Mouse (Mus musculus) lung, postnatal 25 days (tissue): Measurements from ENCODE around the gene Ccdc24.
A peak's percentile ranks its signal among the peaks of the same experiment; 100 is the strongest.

Experiments
- DNase-seq: peaks from one replicate; pipeline ENCODE4 v3.0.0; 2022; ENCODE audit warnings: low spot score

The Ccdc24 gene

DNA sequence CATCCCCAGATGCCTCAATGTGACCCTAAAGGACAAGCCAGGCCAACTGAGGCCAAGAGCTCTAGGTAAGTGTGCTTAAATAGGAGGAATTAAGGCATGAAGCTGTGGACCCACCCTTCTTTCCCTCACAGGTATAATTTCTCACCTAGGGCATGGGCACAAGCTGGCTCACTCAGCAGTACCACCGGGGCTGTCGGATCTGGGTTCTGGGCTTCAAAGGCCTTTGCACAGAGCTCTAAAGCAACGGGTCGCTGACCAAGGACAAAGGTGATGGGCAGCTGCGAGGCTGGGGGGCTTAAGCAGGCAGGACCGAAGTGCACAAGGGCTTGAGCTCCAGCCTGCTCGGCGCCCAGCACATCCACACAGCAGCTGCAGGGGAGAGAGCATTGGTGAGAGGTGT lies 18.4 kb upstream of the Ccdc24 start:
- DNase-seq: no peak

DNA sequence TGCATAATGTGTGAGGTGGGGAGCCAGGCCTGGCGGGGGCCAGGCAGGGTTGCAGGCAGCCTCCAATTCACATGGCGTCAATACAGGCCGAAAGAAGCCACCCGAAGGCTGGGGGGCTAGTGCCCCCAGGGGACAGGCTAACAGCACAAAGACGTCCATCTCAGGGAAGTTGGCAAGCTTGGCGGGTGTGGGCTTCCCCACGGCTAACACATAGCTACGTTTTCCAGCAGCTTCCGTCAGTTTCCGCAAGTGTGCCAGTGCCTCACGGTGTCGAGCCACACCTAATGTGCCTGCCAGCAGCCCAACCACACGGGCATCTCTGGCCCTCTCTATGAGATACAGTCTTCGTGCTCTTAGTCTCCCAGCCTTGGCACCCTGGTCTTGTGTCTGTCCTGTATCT lies 17.7 kb upstream of the Ccdc24 start:
- DNase-seq: no peak

- DNase-seq: no peak
Observed at GRCm38 (mm10) chr4:117889471-117889870, 17.1 kb upstream of the Ccdc24 start.

GRCm38 (mm10) chr4:117887920-117888319 lies 15.6 kb upstream of the Ccdc24 start:
- DNase-seq: no peak

DNA sequence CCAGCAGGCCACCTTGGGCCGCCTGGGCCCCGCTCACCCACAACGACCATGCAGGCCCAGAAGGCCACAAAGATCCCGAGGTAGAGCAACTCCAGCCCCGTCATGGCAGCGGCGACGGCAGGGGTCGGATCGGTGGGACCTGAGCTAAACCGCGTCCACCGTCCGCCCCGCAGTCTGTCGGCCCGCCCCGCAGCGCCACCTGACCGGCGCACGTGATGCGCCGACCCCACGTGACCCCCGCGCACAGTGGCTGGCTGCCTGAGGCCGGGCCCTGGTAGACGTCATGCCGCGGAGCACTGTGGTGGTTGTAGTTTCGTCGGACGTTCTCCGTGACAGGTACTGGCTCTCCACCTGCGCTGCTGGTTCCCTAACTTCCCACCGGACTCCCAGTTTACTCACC lies 14.8 kb upstream of the Ccdc24 start, which contains the start of gene Atp6v0b:
TSS of gene Atp6v0b (minus strand) at position 201 of the 400 bp plus-strand sequence.
- DNase-seq: peak; percentile 95

DNA sequence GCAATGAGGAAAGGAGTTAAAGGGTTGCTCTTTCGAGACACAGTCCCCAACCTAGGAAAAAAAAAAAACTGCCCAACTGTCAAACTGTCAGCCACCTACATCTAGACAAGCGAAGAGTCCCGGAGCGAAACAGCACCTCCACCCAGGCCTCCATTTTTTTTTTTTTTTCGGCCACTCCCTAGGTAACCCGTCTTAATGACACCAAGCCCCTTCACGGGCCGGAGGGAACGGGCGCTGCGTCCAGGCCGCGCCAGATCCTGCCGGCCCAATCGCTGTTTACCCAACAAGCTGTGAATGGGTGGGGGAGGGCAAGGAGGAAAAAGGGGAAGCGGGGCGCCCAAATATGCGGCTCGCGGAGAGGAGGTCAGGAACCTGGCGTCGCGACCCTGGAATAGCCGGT lies 14.3 kb upstream of the Ccdc24 start:
- no peak for DNase-seq

- no peak for DNase-seq
Observed at GRCm38 (mm10) chr4:117885994-117886393, 13.6 kb upstream of the Ccdc24 start.

DNA sequence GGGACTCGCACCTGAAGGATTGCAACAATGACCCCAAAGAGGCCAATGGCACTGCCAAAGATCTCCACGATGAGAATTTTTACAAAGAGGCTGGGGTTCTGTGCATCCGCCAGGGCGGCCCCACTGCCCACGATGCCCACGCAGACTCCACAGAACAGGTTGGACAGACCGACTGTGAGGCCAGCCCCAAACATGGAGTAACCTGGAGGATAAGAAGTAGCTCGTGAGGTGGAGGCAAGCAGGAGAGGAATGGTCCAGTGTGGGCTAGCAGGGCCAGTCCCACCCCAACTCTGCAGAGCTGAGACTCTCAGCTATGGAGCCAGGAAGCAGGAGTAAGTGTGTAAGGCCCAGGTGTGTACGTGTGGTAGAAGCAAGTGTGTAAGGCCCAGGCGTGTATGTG lies 12.7 kb upstream of the Ccdc24 start:
- no peak for DNase-seq

DNA sequence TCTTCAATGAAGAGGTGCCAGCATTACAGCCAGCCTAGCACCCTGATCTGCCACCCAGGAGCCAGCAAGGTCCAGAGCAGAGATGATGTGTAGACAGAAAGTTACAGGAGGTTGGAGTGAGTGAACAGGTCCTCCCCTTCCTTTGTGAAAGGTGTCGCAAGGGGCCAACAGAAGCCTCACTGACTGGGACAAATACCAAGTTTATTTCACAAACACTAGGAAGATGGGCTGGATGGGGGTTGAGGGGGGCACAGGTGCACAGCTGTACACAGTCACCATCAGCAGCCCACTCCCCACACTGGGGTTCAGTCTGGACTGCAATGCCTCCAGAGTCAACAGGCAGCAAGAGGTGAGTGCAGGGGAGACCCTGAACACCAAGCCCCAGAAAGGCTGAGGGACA lies 11.8 kb upstream of the Ccdc24 start:
- DNase-seq: no peak

GRCm38 (mm10) chr4:117882701-117883691 lies 10.6 kb upstream of the Ccdc24 start, which contains the start of gene B4galt2:
Gene B4galt2, minus strand, starts transcription at chr4:117883487.
- DNase-seq: no peak

- DNase-seq: no peak
Observed at GRCm38 (mm10) chr4:117878703-117879102, 6.3 kb upstream of the Ccdc24 start.

DNA sequence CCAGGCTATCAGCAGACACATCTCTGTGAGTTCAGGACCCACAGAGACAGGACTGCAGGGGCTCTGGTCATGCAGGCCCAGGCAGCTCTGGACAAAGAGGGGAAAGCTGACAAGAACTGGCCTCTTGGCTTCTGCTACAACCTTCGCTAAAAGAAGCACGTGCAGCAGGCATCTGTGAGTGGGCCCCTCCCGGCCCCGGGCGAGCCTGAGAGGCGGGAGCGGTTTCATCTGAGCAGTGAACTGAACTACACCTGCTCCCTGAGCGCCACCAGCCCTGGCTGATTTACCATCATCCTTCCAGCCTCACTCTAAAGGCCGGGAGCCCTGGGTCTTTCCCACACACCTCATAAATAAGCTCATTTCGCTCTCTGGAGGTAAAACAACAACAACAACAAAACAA lies 5.9 kb upstream of the Ccdc24 start:
- no peak for DNase-seq

DNA sequence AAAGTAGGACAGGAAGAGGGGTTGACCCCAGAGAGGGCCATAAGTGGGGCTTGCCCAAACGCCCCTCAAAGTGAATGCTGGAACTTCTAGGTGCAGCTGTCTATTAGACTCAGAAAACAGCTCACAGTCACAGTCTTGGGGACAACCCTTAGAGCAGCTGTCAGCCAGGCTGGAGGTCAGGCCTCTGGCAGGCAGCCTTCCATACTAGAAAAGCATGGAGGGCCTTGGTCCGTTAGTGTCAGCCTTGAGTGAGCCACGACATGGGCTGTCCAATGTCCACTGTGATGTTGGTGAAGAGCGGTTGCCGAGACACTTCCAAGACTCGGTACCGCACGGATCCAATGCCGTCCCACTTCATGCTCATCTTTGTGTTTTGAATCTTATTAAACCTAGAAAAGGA lies 1.3 kb upstream of the Ccdc24 start:
- DNase-seq: no peak

DNA sequence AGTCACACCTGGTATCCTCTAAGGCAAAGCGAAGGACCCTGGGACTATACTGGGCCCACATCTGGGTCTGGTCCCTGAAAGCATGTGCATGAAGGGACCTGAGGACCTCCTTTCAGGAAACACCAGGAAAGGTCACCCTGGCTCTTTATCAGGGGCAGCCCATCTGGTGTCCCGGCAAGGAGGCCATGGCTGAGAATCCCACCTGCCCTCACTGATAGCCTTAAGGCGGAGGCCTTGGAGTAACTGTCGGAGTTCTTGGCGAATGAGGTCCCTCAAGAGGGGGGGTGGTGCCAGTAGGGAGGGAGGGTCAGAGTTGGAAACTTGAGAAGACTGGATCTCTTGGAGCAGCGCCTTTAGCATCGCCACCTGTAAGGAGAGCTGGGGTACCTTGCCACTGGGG lies 570 bp downstream of the Ccdc24 start:
- DNase-seq: no peak

DNA sequence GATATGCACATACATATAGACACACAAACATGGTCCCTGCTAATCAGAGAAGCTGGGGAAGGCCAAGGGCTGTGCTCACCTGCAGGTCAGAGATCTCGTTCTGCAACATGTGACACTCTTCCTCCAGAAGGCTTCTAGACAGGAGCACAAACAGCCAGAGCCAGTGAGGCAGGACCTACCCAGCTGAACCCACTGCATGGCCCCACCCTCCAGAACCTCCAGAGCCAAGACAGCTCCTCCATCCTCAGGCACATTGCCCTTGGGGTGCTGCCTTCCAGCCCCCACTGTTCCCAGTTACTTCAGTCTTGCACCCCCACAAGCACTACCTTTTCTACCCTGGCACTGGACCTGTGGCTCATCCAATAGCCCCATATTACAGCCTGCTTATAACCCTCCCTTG lies 1.9 kb downstream of the Ccdc24 start:
- no peak for DNase-seq

- no peak for DNase-seq
Observed at GRCm38 (mm10) chr4:117869317-117869716, 3.0 kb downstream of the Ccdc24 start.

DNA sequence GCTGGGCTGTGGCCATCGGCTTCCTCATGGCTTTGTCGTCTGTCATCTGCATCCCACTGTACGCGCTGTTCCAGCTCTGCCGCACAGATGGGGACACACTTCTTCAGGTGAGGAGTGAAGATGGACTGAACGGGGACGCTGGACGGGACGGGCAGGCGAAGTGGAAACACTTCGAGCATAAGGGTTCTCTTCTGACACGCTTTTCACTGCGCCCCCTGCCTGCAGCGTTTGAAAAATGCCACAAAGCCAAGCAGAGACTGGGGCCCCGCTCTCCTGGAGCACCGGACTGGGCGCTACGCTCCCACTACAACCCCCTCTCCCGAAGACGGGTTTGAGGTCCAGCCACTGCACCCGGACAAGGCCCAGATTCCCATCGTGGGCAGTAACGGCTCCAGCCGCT lies 4.5 kb downstream of the Ccdc24 start:
- peak; percentile 49 for DNase-seq

- DNase-seq: no peak
Observed at GRCm38 (mm10) chr4:117867000-117867399, 5.4 kb downstream of the Ccdc24 start.

DNA sequence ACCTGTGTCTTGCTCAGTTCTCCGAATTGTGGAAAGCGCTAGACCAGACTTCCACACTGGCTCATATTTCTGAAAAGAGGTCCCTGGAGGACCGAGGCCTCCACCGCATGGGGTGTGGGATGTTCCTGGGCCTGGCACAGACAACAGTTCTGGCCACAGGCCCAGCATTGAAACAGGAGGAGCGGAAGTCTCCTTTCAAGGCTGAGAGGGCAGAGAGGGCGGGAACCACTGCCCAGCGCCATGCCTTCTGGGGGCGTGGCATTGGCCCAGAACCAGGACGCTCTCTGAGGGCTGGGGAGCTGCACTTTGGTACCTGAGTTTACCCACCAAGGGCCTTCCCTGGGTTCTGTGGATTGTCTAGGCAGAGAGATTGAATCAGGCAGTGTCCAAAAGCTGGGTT lies 6.3 kb downstream of the Ccdc24 start:
- DNase-seq: peak; percentile 87

DNA sequence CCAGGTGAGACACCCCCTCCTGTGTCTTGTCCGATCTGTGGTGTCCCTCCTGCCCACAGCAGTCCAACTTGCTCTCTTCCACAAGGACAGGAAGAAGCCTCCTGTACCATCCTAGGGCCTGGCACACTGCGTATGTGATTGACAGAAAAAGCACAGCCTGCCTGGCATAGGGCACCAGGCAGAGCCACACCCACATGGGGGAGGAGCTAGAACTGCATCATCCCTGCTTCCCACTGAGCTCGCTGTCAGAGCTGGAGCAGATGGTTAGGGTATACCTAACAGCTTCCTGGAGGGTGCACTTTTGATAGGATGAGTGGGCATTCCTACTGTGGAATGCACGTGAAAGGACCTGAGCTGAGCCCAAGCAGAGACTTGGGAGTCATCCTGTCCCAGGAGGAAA lies 9.5 kb downstream of the Ccdc24 start:
- no peak for DNase-seq

DNA sequence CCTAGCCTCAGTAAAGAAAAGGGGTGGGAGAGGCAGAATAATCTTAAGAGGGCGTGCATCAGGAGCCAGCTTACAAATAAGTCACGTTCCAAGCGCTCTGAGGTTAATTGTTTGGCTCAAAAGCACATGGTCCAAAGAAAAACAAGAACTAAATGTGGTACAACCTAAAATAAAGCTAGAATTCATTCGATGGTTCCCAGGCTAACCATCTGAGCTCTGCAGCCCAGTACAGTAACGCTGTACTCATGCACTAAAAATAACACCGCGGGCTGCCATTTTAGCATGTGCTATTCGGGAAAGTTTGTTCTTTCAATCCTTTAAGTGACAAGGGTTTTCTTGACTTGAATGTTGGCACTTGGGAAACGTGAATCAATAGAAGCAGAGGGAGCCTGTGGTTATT lies 11.8 kb downstream of the Ccdc24 start:
- DNase-seq: no peak

- peak; percentile 68 for DNase-seq
Observed at GRCm38 (mm10) chr4:117858794-117859193, 13.6 kb downstream of the Ccdc24 start.

- no peak for DNase-seq
Observed at GRCm38 (mm10) chr4:117855146-117855545, 17.2 kb downstream of the Ccdc24 start.
